Comparison of ENCODE assay signal across 8 mouse cellular contexts in genomic region chr7:30291215-30292131, GRCm38 (mm10). TPM values are rescaled to one million over a fixed set of nuclear protein-coding genes. Genes with fewer than 3 reads are reported as not detected.
DNase-seq lines count a peak whose midpoint lies in the region; ATAC-seq and TF ChIP-seq lines count a peak whose summit lies in the region.

Clip3 (plus strand) TSS chr7:30291728.

- intact Hi-C loops in heart, postnatal 36 days (cut with DNase I) = no loop called here

- no peak for TF ChIP-seq CTCF in Patski (IDR thresholded peaks at IDR 0.05)

- in situ Hi-C loops in Patski (cut with MboI; ENCODE audit: low pct_unique_long_range_greater_than_20kb) = no loop called here

- no peak for DNase-seq in Patski (ENCODE audit: low read depth, low spot score)
- DNase-seq in cerebellum, adult 18-20 months = peak; percentile 94 to 95
- DNase-seq in forelimb bud, embryonic 11.5 days (ENCODE audit: low read depth, low spot score) = peak; percentile 73
- peak; percentile 68 to 75 for DNase-seq in heart, postnatal 36 days
- DNase-seq in layer of hippocampus, postnatal 36 days = peak; percentile 92 to 94
- peak; percentile 58 for DNase-seq in lung, postnatal 14 days
- peak; percentile 84 to 89 for DNase-seq in right cerebral cortex, postnatal 36 days (ENCODE audit: low spot score in 2 of 2)

- CTCF ChIA-PET in Patski (lab: Charles Lee) = interaction anchor here (1.2 to 2.0 kb wide), 2 partner anchors 9 to 10 kb away, joined by 3 to 7 read pairs; no protein-coding TSS in a partner anchor

- no peaks in the 10 kb centered on the region for H3K27me3 ChIP-seq in Patski

- ATAC-seq in Patski = peak; percentile 32
- ATAC-seq in activated CD4-positive, CD25-positive, alpha-beta regulatory T cell, adult 4 months = no peak

- POLR2A ChIA-PET in Patski (lab: Charles Lee) = no interaction called here

RNA-seq across cellular contexts. Expression of gene Clip3, which starts in this region (rescaled TPM):
- 78.3 TPM for polyA plus RNA-seq in Patski (2021)
- total RNA-seq in heart, postnatal 36 days (2021) = 10 to 100 TPM in 1 of 2 experiments, 1 to 10 TPM in 1; 6.0 to 11.4 TPM
- total RNA-seq in layer of hippocampus, postnatal 36 days (2021) = 100 to 1,000 TPM; 454 to 456 TPM
- polyA plus RNA-seq in activated CD4-positive, CD25-positive, alpha-beta regulatory T cell, adult 4 months (2017; shearing (Covaris generic)) = 1 to 10 TPM; 3.8 to 5.2 TPM

Comparison
In these comparisons a context has a peak if more than half of its experiments do, and no peak if none do; other contexts are left out.
1. RNA of gene Clip3 (total RNA-seq): 454 to 456 TPM in layer of hippocampus, postnatal 36 days; 6.0 to 11.4 TPM in heart, postnatal 36 days; every median in the first group is over 10 times any median in the second.
2. RNA of gene Clip3 (polyA plus RNA-seq): 78.3 TPM in Patski (single experiment); 3.8 to 5.2 TPM in activated CD4-positive, CD25-positive, alpha-beta regulatory T cell, adult 4 months; every median in the first group is over 10 times any median in the second.